Mouse (Mus musculus): ENCODE measurements around the gene Atp7b. TPM values are rescaled to one million over a fixed set of nuclear protein-coding genes. Genes with fewer than 3 reads are reported as not detected.

Gene Atp7b
- polyA plus RNA-seq (2016; fragmentation: Nextera tagmentation; extraction: Ambion mirVana), result 0.89 and 1.1 TPM in 2 replicates

- Histone ChIP-seq H3K27me3 (ENCODE audit: low read depth, poor library complexity, severe bottlenecking) (peaks cover 33% of the 10 kb centered on the region), H3K36me3 (peaks cover 27% of the 10 kb centered on the region), H3K27ac (peak within 1 kb of the TSS; percentile 84), H3K4me1 (peaks cover 5% of the 10 kb centered on the region), H3K9me3 (replicated peaks) (no peaks in the 10 kb centered on the region), H3K4me3 (peak within 1 kb of the TSS; percentile 77)
- no peak for DNase-seq (ENCODE audit: low spot score)
- under 1% methylated on average over 46 of the region's 46 CpGs for WGBS
Observed at GRCm38 (mm10) chr8:22059821-22060445, at the start of gene Atp7b. Atp7b (minus strand) TSS chr8:22060305.

- no peaks in the 10 kb centered on the region for H3K9me3 ChIP-seq (replicated peaks)
- DNase-seq (ENCODE audit: low spot score), result no peak
- no peak overlapping the region for H3K4me3 ChIP-seq
- no peaks in the 10 kb centered on the region for H3K27me3 ChIP-seq (ENCODE audit: low read depth, poor library complexity, severe bottlenecking)
- H3K36me3 ChIP-seq, result no peaks in the 10 kb centered on the region
- 78% methylated on average over 4 of the region's 4 CpGs for WGBS
- no peak overlapping the region for H3K27ac ChIP-seq
- no peaks in the 10 kb centered on the region for H3K4me1 ChIP-seq
Observed at GRCm38 (mm10) chr8:22107020-22107419, 46.9 kb upstream of the Atp7b start.

- H3K36me3 ChIP-seq, result no peaks in the 10 kb centered on the region
- no peaks in the 10 kb centered on the region for H3K27me3 ChIP-seq (ENCODE audit: low read depth, poor library complexity, severe bottlenecking)
- no peaks in the 10 kb centered on the region for H3K4me1 ChIP-seq
- no peaks in the 10 kb centered on the region for H3K9me3 ChIP-seq (replicated peaks)
- no peak overlapping the region for H3K27ac ChIP-seq
- 53% methylated on average over 8 of the region's 8 CpGs for WGBS
- DNase-seq (ENCODE audit: low spot score), result no peak
- H3K4me3 ChIP-seq, result no peak overlapping the region
Observed at GRCm38 (mm10) chr8:22091568-22091967, 31.5 kb upstream of the Atp7b start.

- H3K4me1 ChIP-seq, result no peaks in the 10 kb centered on the region
- no peaks in the 10 kb centered on the region for H3K36me3 ChIP-seq
- no peaks in the 10 kb centered on the region for H3K9me3 ChIP-seq (replicated peaks)
- no peak overlapping the region for H3K27ac ChIP-seq
- no peak for DNase-seq (ENCODE audit: low spot score)
- no peaks in the 10 kb centered on the region for H3K27me3 ChIP-seq (ENCODE audit: low read depth, poor library complexity, severe bottlenecking)
- WGBS, result 91% methylated on average over 4 of the region's 4 CpGs
- no peak overlapping the region for H3K4me3 ChIP-seq
Observed at GRCm38 (mm10) chr8:22089226-22089625, 29.1 kb upstream of the Atp7b start.

GRCm38 (mm10) chr8:22079313-22080007 lies 19.4 kb upstream of the Atp7b start:
- H3K36me3 ChIP-seq, result no peaks in the 10 kb centered on the region
- H3K27ac ChIP-seq, result no peak overlapping the region
- no peaks in the 10 kb centered on the region for H3K27me3 ChIP-seq (ENCODE audit: low read depth, poor library complexity, severe bottlenecking)
- DNase-seq (ENCODE audit: low spot score), result no peak
- 91% methylated on average over 9 of the region's 9 CpGs for WGBS
- H3K9me3 ChIP-seq (replicated peaks), result no peaks in the 10 kb centered on the region
- H3K4me1 ChIP-seq, result no peaks in the 10 kb centered on the region
- H3K4me3 ChIP-seq, result no peak overlapping the region

GRCm38 (mm10) chr8:22061126-22061525 lies 1.0 kb upstream of the Atp7b start:
- WGBS, result 9% methylated on average over 3 of the region's 3 CpGs
- peaks cover 33% of the 10 kb centered on the region for H3K27me3 ChIP-seq (ENCODE audit: low read depth, poor library complexity, severe bottlenecking)
- peaks cover 39% of the 10 kb centered on the region for H3K36me3 ChIP-seq
- 0 out of 2 replicates have a peak overlapping the region, but pooled peaks have one; percentile 73 for H3K27ac ChIP-seq
- no peak for DNase-seq (ENCODE audit: low spot score)
- peak overlapping the region; percentile 77 for H3K4me3 ChIP-seq
- no peaks in the 10 kb centered on the region for H3K9me3 ChIP-seq (replicated peaks)
- peaks cover 5% of the 10 kb centered on the region for H3K4me1 ChIP-seq

- no peaks in the 10 kb centered on the region for H3K9me3 ChIP-seq (replicated peaks)
- WGBS, result under 1% methylated on average over 36 of the region's 36 CpGs
- peaks cover 33% of the 10 kb centered on the region for H3K27me3 ChIP-seq (ENCODE audit: low read depth, poor library complexity, severe bottlenecking)
- H3K36me3 ChIP-seq, result peaks cover 33% of the 10 kb centered on the region
- peak within 1 kb of the TSS; percentile 77 for H3K4me3 ChIP-seq
- peak within 1 kb of the TSS; percentile 84 for H3K27ac ChIP-seq
- peak; percentile 96 for DNase-seq (ENCODE audit: low spot score)
- peaks cover 5% of the 10 kb centered on the region for H3K4me1 ChIP-seq
Observed at GRCm38 (mm10) chr8:22060446-22060889, 363 bp upstream of the Atp7b start, which contains the start of gene Alg11. Alg11 (plus strand) TSS chr8:22060721.

- H3K9me3 ChIP-seq (replicated peaks), result no peaks in the 10 kb centered on the region
- peaks cover 20% of the 10 kb centered on the region for H3K36me3 ChIP-seq
- no peak for DNase-seq (ENCODE audit: low spot score)
- 46% methylated on average over 11 of the region's 11 CpGs for WGBS
- H3K27ac ChIP-seq, result no peak overlapping the region
- peaks cover 5% of the 10 kb centered on the region for H3K4me1 ChIP-seq
- peaks cover 33% of the 10 kb centered on the region for H3K27me3 ChIP-seq (ENCODE audit: low read depth, poor library complexity, severe bottlenecking)
- H3K4me3 ChIP-seq, result peak overlapping the region; percentile 77
Observed at GRCm38 (mm10) chr8:22059153-22059738, 859 bp downstream of the Atp7b start.

GRCm38 (mm10) chr8:22058368-22058767 lies 1.7 kb downstream of the Atp7b start:
- no peak for DNase-seq (ENCODE audit: low spot score)
- 86% methylated on average over 9 of the region's 9 CpGs for WGBS
- H3K27me3 ChIP-seq (ENCODE audit: low read depth, poor library complexity, severe bottlenecking), result peaks cover 33% of the 10 kb centered on the region

GRCm38 (mm10) chr8:22056850-22057249 lies 3.3 kb downstream of the Atp7b start:
- Histone ChIP-seq H3K9me3 (replicated peaks) (no peaks in the 10 kb centered on the region), H3K27me3 (ENCODE audit: low read depth, poor library complexity, severe bottlenecking) (peaks cover 33% of the 10 kb centered on the region), H3K36me3 (no peaks in the 10 kb centered on the region), H3K27ac (no peak overlapping the region), H3K4me3 (no peak overlapping the region), H3K4me1 (peaks cover 5% of the 10 kb centered on the region)
- 85% methylated on average over 3 of the region's 3 CpGs for WGBS
- DNase-seq (ENCODE audit: low spot score), result no peak

More at GRCm38 (mm10) chr8:22058368-22058767, 1.7 kb downstream of the Atp7b start:
- Histone ChIP-seq H3K9me3 (replicated peaks) (no peaks in the 10 kb centered on the region), H3K4me1 (peaks cover 5% of the 10 kb centered on the region), H3K36me3 (peaks cover 12% of the 10 kb centered on the region), H3K27ac (no peak overlapping the region), H3K4me3 (no peak overlapping the region)

GRCm38 (mm10) chr8:22055492-22055877 lies 4.6 kb downstream of the Atp7b start:
- peaks cover 33% of the 10 kb centered on the region for H3K27me3 ChIP-seq (ENCODE audit: low read depth, poor library complexity, severe bottlenecking)
- WGBS, result 93% methylated on average over 2 of the region's 2 CpGs
- H3K36me3 ChIP-seq, result no peaks in the 10 kb centered on the region
- H3K4me1 ChIP-seq, result peaks cover 5% of the 10 kb centered on the region
- H3K4me3 ChIP-seq, result no peak overlapping the region
- H3K27ac ChIP-seq, result no peak overlapping the region
- no peak for DNase-seq (ENCODE audit: low spot score)
- H3K9me3 ChIP-seq (replicated peaks), result no peaks in the 10 kb centered on the region

GRCm38 (mm10) chr8:22054674-22055491 lies 5.2 kb downstream of the Atp7b start:
- no peak overlapping the region for H3K4me3 ChIP-seq
- no peaks in the 10 kb centered on the region for H3K36me3 ChIP-seq
- peaks cover 32% of the 10 kb centered on the region for H3K27me3 ChIP-seq (ENCODE audit: low read depth, poor library complexity, severe bottlenecking)
- no peak for DNase-seq (ENCODE audit: low spot score)
- H3K4me1 ChIP-seq, result peaks cover 4% of the 10 kb centered on the region
- H3K9me3 ChIP-seq (replicated peaks), result no peaks in the 10 kb centered on the region
- H3K27ac ChIP-seq, result no peak overlapping the region
- 90% methylated on average over 12 of the region's 12 CpGs for WGBS
